Mouse (Mus musculus) megakaryocyte, embryonic 14.5 days (primary cell): ENCODE measurements around the gene Ube3b.

ENCODE experiments used
- FLI1 ChIP-seq: IDR thresholded peaks from 2 replicates; pipeline ENCODE4 v1.6.1; 2012; ENCODE audit warnings: low read length, inconsistent platforms, mixed read lengths
- GATA1 ChIP-seq: IDR thresholded peaks from 3 replicates; pipeline ENCODE4 v1.6.1; 2012; ENCODE audit warnings: mixed read lengths, low read length, inconsistent platforms, borderline replicate concordance

DNA sequence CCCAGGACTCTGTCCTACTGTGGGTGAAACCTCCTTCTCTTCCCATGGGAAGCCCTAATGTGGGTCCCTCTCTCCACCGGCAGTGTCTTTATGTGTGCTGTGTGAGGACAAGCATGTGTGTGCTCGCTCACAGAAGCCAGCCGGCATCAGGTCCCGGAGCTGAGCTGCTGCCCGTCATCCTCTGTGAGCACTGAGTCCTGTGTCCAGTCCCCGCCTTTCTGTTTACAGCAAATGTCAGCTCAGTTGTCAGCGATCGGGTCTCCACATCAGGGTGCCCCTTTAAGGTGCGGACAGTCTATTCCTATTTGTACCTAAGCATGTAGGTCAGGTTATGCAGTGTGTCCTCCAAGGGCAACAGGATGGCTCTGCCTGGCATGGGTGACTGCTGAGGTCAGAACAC lies 6.8 kb upstream of the Ube3b start:
- TF ChIP-seq GATA1 (no peak), FLI1 (no peak)
